Mouse (Mus musculus) liver, adult 2 months (tissue): Measurements from ENCODE around the gene Ctnnb1.

ENCODE experiments used
- CTCF ChIP-seq: fragments of 200-500 bp; IDR thresholded peaks from 2 replicates; pipeline ENCODE4 v1.5.1; 2011; ENCODE audit warnings: low read depth, low read length, control low read depth
- POLR2A ChIP-seq: fragments of 200-500 bp; IDR thresholded peaks from 2 replicates; pipeline ENCODE4 v1.6.1; 2011; ENCODE audit warnings: low read length, control low read depth; ENCODE audit not compliant: insufficient read depth; ENCODE audit errors: extremely low read depth

DNA sequence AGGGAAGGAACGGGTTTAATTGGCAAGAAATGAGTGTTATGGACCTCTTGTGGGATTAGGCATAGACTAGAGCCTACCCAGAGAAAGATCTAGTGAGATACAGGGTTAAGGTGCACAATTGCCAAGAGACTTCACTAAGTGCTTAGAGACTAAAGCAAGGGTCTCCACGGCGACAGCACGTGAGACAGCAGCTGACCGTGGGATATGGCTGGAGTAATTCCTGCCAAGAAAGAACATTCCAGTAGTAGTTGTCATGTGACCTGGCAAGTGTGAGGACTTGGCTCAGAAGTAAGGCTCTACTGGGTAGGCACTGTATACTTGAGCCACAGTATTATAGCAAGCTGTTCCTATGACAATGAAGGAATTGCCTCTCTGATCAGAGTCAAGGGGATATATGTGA is 47.1 kb downstream of the Ctnnb1 start:
- TF ChIP-seq POLR2A (no peak), CTCF (no peak)
